Mouse (Mus musculus) G1E (cell line): Measurements from ENCODE around the gene Nme9.

ENCODE experiments used
- CTCF ChIP-seq: IDR thresholded peaks from 2 replicates; pipeline ENCODE4 v1.5.1; 2012; ENCODE audit warnings: low read depth, low read length, inconsistent platforms, mixed read lengths
- GATA1 ChIP-seq: IDR thresholded peaks from 2 replicates; pipeline ENCODE4 v1.6.1; 2012; ENCODE audit warnings: borderline replicate concordance, low read length, inconsistent platforms, mixed read lengths
- POLR2AphosphoS5 ChIP-seq: IDR thresholded peaks from 2 replicates; pipeline ENCODE4 v1.6.1; 2012; ENCODE audit warnings: low read depth, low read length, inconsistent platforms; ENCODE audit not compliant: insufficient replicate concordance
- TAL1 ChIP-seq: conservative IDR thresholded peaks from 2 replicates; pipeline ENCODE4 v1.6.1; 2012; ENCODE audit warnings: low read depth, low read length, inconsistent platforms, mixed read lengths

DNA sequence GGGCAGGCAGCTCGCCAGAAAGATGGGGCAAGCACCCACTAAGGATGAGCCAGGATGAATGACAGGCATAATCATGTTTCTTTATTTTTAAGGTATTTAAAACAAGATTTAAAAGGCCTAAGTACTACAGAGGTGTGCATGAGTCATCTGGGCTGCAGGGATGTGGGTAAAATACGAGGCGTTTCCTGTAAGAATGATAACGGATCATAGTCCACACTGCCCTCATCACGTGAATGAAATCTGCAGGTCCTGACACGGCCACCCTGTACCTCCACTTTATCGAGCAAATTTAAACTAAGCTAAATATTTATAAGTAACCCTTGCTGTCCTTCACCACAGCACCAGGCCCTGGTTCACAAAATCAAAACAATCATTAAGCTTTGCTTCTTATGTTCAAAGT is 54.6 kb downstream of the Nme9 start:
- TF ChIP-seq POLR2AphosphoS5 = no peak
- no peak for TF ChIP-seq CTCF
- TF ChIP-seq TAL1 = no peak
- no peak for TF ChIP-seq GATA1
